8 mouse cellular contexts compared by ENCODE assay signal in genomic region chr9:99575677-99576480, GRCm38 (mm10). TPM values are rescaled to one million over a fixed set of nuclear protein-coding genes. Genes with fewer than 3 reads are reported as not detected.
DNase-seq lines count a peak whose midpoint lies in the region; ATAC-seq lines count a peak whose summit lies in the region.

Dbr1 (plus strand) TSS chr9:99575799.

- H3K4me3 ChIP-seq in hindbrain, embryonic 16.5 days (ENCODE audit: low read length): peak within 1 kb of the TSS; percentile 99
- peak within 1 kb of the TSS; percentile 82 for H3K4me3 ChIP-seq in macrophage (ENCODE audit: inconsistent target)

- under 1% methylated on average over 46 of the region's 57 CpGs for WGBS in hindbrain, embryonic 16.5 days
- WGBS in macrophage (ENCODE audit: missing documents): under 1% methylated on average over 57 of the region's 57 CpGs

- peak within 1 kb of the TSS; percentile 85 for H3K27ac ChIP-seq in hindbrain, embryonic 16.5 days (ENCODE audit: low read depth, low read length)
- no peak within 1 kb of the TSS for H3K27ac ChIP-seq in macrophage

- H3K36me3 ChIP-seq in hindbrain, embryonic 16.5 days (ENCODE audit: control insufficient read depth, insufficient read depth, low read length): no peaks in the 10 kb centered on the region
- peaks cover 19% of the 10 kb centered on the region; the same call in 1 of the 2 replicates for H3K36me3 ChIP-seq in macrophage (ENCODE audit: inconsistent target)

- peak; percentile 96 for DNase-seq in R1 (ENCODE audit: low read depth, low spot score)
- peak; percentile 90 to 95 for DNase-seq in cerebellum, postnatal 25 days
- DNase-seq in frontal cortex, postnatal 36 days (ENCODE audit: low spot score in 2 of 2): peak; percentile 87 to 94
- DNase-seq in left cerebral cortex, adult 18-20 months (ENCODE audit: low spot score in 2 of 2): peak; percentile 94
- DNase-seq in right cerebral cortex, adult 18-20 months: peak; percentile 94
- DNase-seq in urinary bladder, postnatal 10 days (ENCODE audit: low spot score): peak; percentile 73

- peaks cover 14% of the 10 kb centered on the region for H3K4me1 ChIP-seq in hindbrain, embryonic 16.5 days (ENCODE audit: control insufficient read depth, insufficient read depth, low read depth, low read length)

- no peaks in the 10 kb centered on the region; the same call in 1 of the 2 replicates for H3K27me3 ChIP-seq in hindbrain, embryonic 16.5 days (replicated peaks; ENCODE audit: control insufficient read depth, insufficient read depth, low read length)

- peaks cover 43% of the 10 kb centered on the region for H3K79me2 ChIP-seq in macrophage (ENCODE audit: inconsistent target)

- no peaks in the 10 kb centered on the region for H3K9me3 ChIP-seq in hindbrain, embryonic 16.5 days (ENCODE audit: control insufficient read depth, low read length)

- peak within 1 kb of the TSS; percentile 65 for H3K4me2 ChIP-seq in hindbrain, embryonic 16.5 days (ENCODE audit: low read length)

- H3K9ac ChIP-seq in hindbrain, embryonic 16.5 days (ENCODE audit: low read depth, low read length): peak within 1 kb of the TSS; percentile 93

- ATAC-seq in hindbrain, embryonic 16.5 days: peak; percentile 97

RNA-seq across cellular contexts. Expression of gene Dbr1, which starts in this region (rescaled TPM):
- polyA plus RNA-seq in hindbrain, embryonic 16.5 days (2015; fragmentation: Nextera tagmentation; extraction: Ambion mirVana): 23.7 and 25.4 TPM in 2 replicates
- total RNA-seq in left cerebral cortex, adult 18-20 months (2021): 10 to 100 TPM; 11.2 to 13.8 TPM
- 10 to 100 TPM in 7 of 26 experiments, 1 to 10 TPM in 19; 2.4 to 18.6 (median 8.2) TPM for total RNA-seq in macrophage (2018; cell fraction: chromatin; rRNA removed)
- total RNA-seq in macrophage (2018; cell fraction: cytosol; rRNA removed): 10 to 100 TPM in 2 of 26 experiments, 1 to 10 TPM in 24; 5.4 to 13.1 (median 8.3) TPM
- 10 to 100 TPM in 11 of 26 experiments, 1 to 10 TPM in 15; 2.1 to 20.9 (median 9.8) TPM for total RNA-seq in macrophage (2018; cell fraction: nucleus; rRNA removed)
- polyA plus RNA-seq in macrophage (2018): 7.1 to 17.0 TPM (median 11.0 TPM) in 3 replicates
